In genomic region chr3:95994975-95995801, GRCm38 (mm10) we compare ENCODE assay signal across 8 mouse cellular contexts. TPM values are rescaled to one million over a fixed set of nuclear protein-coding genes. Genes with fewer than 3 reads are reported as not detected.
A peak's percentile ranks its signal among the peaks of the same experiment; 100 is the strongest.
DNase-seq lines count a peak whose midpoint lies in the region; ATAC-seq lines count a peak whose summit lies in the region.

No protein-coding gene starts in this region.

- H3K9ac ChIP-seq in heart, embryonic 11.5 days (ENCODE audit: low read depth, low read length), result peak overlapping the region; percentile 99
- H3K9ac ChIP-seq in limb, embryonic 15.5 days, result peak overlapping the region; percentile 86
- peak overlapping the region; percentile 96 for H3K9ac ChIP-seq in neural tube, embryonic 15.5 days (replicated peaks)

- ATAC-seq in heart, embryonic 11.5 days (replicated peaks; ENCODE audit: insufficient number of reproducible peaks, low FRiP score, low TSS enrichment), result peak; percentile 11; the same call in 1 of the 2 replicates
- ATAC-seq in limb, embryonic 15.5 days (ENCODE audit: insufficient number of reproducible peaks, low FRiP score, low TSS enrichment, low read depth), result peak; percentile 63; the same call in 1 of the 2 replicates
- ATAC-seq in neural tube, embryonic 15.5 days (ENCODE audit: low FRiP score), result peak; percentile 63

- no peaks in the 10 kb centered on the region for H3K27me3 ChIP-seq in heart, embryonic 11.5 days (ENCODE audit: control insufficient read depth, insufficient read depth, low read length)
- no peaks in the 10 kb centered on the region for H3K27me3 ChIP-seq in limb, embryonic 15.5 days
- no peaks in the 10 kb centered on the region for H3K27me3 ChIP-seq in neural tube, embryonic 15.5 days (replicated peaks)

- H3K9me3 ChIP-seq in heart, embryonic 11.5 days (replicated peaks; ENCODE audit: control insufficient read depth, low read length), result no peaks in the 10 kb centered on the region
- H3K9me3 ChIP-seq in limb, embryonic 15.5 days, result no peaks in the 10 kb centered on the region
- H3K9me3 ChIP-seq in neural tube, embryonic 15.5 days (replicated peaks), result no peaks in the 10 kb centered on the region

- H3K4me3 ChIP-seq in heart, embryonic 11.5 days (ENCODE audit: low read depth, low read length), result peak overlapping the region; percentile 75
- peak overlapping the region; percentile 79 for H3K4me3 ChIP-seq in limb, embryonic 15.5 days
- H3K4me3 ChIP-seq in neural tube, embryonic 15.5 days (replicated peaks), result peak overlapping the region; percentile 80

- peaks cover 22% of the 10 kb centered on the region for H3K36me3 ChIP-seq in heart, embryonic 11.5 days (ENCODE audit: control insufficient read depth, insufficient read depth, low read length)
- H3K36me3 ChIP-seq in limb, embryonic 15.5 days, result peaks cover 23% of the 10 kb centered on the region
- peaks cover 25% of the 10 kb centered on the region for H3K36me3 ChIP-seq in neural tube, embryonic 15.5 days

- intact Hi-C loops in heart, postnatal 10 days (cut with DNase I), result loop anchor here (5.0 kb wide), 1 partner anchor 57 kb away; no protein-coding TSS in a partner anchor

- no peak for DNase-seq in heart, adult 11 months
- DNase-seq in CD8-positive naive resting alpha-beta T cell, adult 2 months (ENCODE audit: low read depth in 2 of 2, low spot score in 2 of 2), result peak; percentile 21 to 43
- peak; percentile 64 to 71 for DNase-seq in cerebellum, postnatal 14 days
- peak; percentile 66 to 70 for DNase-seq in heart, postnatal 10 days
- DNase-seq in right cerebral cortex, postnatal 36 days (ENCODE audit: low spot score in 2 of 2), result no peak

- H3K4me2 ChIP-seq in heart, embryonic 11.5 days, result peak overlapping the region; percentile 89
- H3K4me2 ChIP-seq in limb, embryonic 15.5 days, result peak overlapping the region; percentile 68
- peak overlapping the region; percentile 77 for H3K4me2 ChIP-seq in neural tube, embryonic 15.5 days

- WGBS in heart, embryonic 11.5 days (ENCODE audit: insufficient replicate concordance), result 1% methylated on average over 49 of the region's 51 CpGs
- 2% methylated on average over 48 of the region's 51 CpGs for WGBS in limb, embryonic 15.5 days
- under 1% methylated on average over 49 of the region's 51 CpGs for WGBS in neural tube, embryonic 15.5 days

- peaks cover 50% of the 10 kb centered on the region for H3K4me1 ChIP-seq in heart, embryonic 11.5 days (ENCODE audit: control insufficient read depth, insufficient read depth, low read length)
- H3K4me1 ChIP-seq in limb, embryonic 15.5 days, result peaks cover 43% of the 10 kb centered on the region
- peaks cover 43% of the 10 kb centered on the region for H3K4me1 ChIP-seq in neural tube, embryonic 15.5 days

- peak overlapping the region; percentile 99 for H3K27ac ChIP-seq in heart, embryonic 11.5 days (ENCODE audit: low read depth, low read length)
- peak overlapping the region; percentile 95 for H3K27ac ChIP-seq in limb, embryonic 15.5 days
- H3K27ac ChIP-seq in neural tube, embryonic 15.5 days (replicated peaks), result peak overlapping the region; percentile 98

RNA-seq across cellular contexts. Expression of gene Plekho1, which starts 0.6 kb away (rescaled TPM):
- 69.5 and 82.2 TPM in 2 replicates for polyA plus RNA-seq in heart, embryonic 11.5 days (2014; fragmentation: Nextera tagmentation; extraction: Ambion mirVana)
- 100 to 1,000 TPM; 111 to 118 TPM for total RNA-seq in heart, postnatal 10 days (2021)
- polyA plus RNA-seq in limb, embryonic 15.5 days (2015; fragmentation: Nextera tagmentation; extraction: Ambion mirVana), result 35.2 and 39.2 TPM in 2 replicates
- 46.7 and 48.6 TPM in 2 replicates for polyA plus RNA-seq in neural tube, embryonic 15.5 days (2015; fragmentation: Nextera tagmentation; extraction: Ambion mirVana)

Comparison
In these comparisons a context has a peak if more than half of its experiments do, and no peak if none do; other contexts are left out.
1. DNase-seq: peak in CD8-positive naive resting alpha-beta T cell, adult 2 months (2 of 2), cerebellum, postnatal 14 days (2 of 2) and heart, postnatal 10 days (2 of 2); none in heart, adult 11 months (single experiment) and right cerebral cortex, postnatal 36 days (0 of 2).
2. ATAC-seq: peak in every context shown above with its lines; median percentile 63 in limb, embryonic 15.5 days; 63 in neural tube, embryonic 15.5 days; 11 in heart, embryonic 11.5 days.
3. Peak in every context shown above with its lines, with median percentiles within 50 percentile points of each other: H3K27ac ChIP-seq, H3K4me2 ChIP-seq, H3K4me3 ChIP-seq and H3K9ac ChIP-seq.